Mouse (Mus musculus): ENCODE data around the gene Fnip2.
"Not testable (repeated sequence)": the region's sequence is repeated elsewhere in the genome, so short reads cannot be mapped to it uniquely, and the experiment has no call there.

Fnip2 gene

DNA sequence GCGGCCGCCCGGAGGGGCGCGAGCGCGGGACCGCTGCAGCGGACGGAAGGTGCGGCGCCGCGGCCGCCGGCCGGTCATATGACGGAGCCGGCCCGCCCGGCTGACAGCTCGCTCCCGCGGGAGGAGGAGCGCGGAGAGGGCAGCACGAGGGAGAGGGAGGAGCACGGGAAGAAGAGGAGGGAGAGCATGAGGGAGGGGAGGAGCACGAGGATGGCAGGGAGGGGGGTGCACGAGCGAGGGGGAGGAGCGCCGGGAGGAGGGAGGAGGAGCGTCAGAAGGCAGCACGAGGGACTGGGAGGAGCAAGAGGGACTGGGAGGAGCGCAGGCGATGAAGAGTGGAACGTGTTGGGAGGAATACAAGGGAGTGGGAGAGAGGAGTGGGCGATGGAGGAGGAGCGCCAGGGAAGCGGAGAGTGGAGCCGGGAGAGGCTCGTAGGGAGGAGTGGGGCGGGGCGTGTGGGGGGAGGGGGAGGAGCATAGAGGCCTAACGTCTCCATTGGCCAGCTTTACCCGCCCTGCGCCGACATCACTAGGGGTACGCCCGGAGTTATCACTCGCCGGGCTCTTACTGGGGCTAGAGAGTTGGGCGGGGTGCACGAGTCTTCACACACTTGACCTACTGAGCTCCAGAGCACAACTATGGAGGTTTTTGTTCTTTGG, at the start of gene Fnip2:
Gene Fnip2, minus strand, starts transcription at position 94 of the 660 bp plus-strand sequence.
- peak; percentile 89 for DNase-seq (ENCODE audit: low read depth, low spot score)

- DNase-seq (ENCODE audit: low read depth, low spot score): no peak
Measured at GRCm38 (mm10) chr3:79609886-79610285, 42.3 kb upstream of the Fnip2 start.

GRCm38 (mm10) chr3:79595468-79595867, 27.9 kb upstream of the Fnip2 start:
- no peak for DNase-seq (ENCODE audit: low read depth, low spot score)

DNA sequence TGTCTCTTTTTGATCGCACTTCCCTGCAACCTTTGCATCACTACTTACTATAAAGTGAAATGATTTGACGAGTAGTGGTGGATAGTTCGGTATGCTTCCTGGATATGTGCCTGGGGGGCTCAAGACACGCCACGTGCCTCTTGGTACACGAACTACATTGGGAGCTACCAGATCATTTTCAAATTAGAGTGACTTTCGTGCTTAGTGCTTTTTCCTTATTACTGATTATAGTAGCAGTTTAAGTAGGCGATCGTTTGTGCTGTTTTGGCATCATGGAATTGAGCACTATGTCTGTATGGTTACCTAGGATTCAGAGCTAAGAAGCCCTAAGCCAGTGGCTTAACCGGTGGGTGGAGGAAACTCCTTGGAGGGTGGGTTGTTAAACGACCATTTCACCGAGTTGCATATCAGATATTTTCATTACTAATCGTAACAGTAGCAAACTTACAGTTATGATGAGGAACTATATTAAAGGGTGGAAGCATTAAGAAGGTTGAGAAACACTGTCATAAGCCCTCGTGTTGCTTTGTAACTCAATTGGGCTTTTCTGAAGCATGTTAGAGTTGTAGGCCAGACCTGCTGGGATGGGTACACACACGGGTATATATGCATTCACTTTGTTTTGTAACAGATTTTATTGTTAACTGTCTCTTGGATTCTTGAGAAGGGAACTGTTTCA, 24.3 kb upstream of the Fnip2 start:
- DNase-seq (ENCODE audit: low read depth, low spot score): no peak

GRCm38 (mm10) chr3:79590863-79591792, 23.5 kb upstream of the Fnip2 start, which contains the start of gene Ppid:
Ppid (plus strand) TSS chr3:79591342.
- peak; percentile 74 for DNase-seq (ENCODE audit: low read depth, low spot score)

GRCm38 (mm10) chr3:79589671-79590070, 22.1 kb upstream of the Fnip2 start:
- no peak for DNase-seq (ENCODE audit: low read depth, low spot score)

DNA sequence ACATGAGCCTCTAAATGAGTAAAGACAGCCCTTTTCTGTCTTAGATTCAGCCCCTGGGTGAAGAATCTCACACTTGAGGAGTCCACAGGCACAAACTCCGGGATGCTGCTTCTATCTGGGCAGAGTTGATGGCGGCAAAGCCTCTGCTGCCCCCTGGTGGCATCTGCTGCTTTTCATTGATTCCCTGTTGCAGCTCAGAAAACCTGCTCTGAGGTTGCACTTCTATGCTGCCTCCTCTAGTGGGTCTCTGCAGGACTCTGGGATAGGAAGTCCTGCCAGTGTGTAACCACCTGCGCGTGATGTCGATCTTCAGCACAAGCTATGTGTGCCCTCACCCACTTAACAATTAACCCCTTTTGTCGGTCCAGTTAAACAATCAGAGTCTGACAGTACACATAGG, 19.2 kb upstream of the Fnip2 start:
- peak; percentile 79 for DNase-seq (ENCODE audit: low read depth, low spot score)

GRCm38 (mm10) chr3:79579891-79580575, 12.4 kb upstream of the Fnip2 start:
- DNase-seq (ENCODE audit: low read depth, low spot score): peak; percentile 73

- no peak for DNase-seq (ENCODE audit: low read depth, low spot score)
Measured at GRCm38 (mm10) chr3:79578164-79578563, 10.6 kb upstream of the Fnip2 start.

- no peak for DNase-seq (ENCODE audit: low read depth, low spot score)
Measured at GRCm38 (mm10) chr3:79577606-79578005, 10.0 kb upstream of the Fnip2 start.

DNA sequence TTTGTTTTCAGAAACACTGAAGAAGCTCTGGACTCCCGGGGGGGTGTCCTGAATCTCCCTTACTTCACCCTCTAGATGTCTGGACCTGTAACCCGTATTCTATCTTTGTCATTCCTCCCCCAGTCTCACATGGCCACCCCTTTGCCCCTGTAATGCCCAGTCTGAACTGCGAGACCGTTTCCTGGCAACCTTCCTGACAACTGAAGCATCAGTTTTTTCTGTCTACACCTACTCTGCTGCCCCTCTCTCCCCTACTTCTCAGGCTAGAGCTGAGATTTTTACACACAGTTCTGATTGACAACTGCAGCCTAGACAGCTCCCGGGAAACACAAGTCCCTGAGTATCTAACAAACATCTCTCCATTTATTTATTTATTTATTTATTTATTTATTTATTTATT, 9.3 kb upstream of the Fnip2 start:
- no peak for DNase-seq (ENCODE audit: low read depth, low spot score)

DNA sequence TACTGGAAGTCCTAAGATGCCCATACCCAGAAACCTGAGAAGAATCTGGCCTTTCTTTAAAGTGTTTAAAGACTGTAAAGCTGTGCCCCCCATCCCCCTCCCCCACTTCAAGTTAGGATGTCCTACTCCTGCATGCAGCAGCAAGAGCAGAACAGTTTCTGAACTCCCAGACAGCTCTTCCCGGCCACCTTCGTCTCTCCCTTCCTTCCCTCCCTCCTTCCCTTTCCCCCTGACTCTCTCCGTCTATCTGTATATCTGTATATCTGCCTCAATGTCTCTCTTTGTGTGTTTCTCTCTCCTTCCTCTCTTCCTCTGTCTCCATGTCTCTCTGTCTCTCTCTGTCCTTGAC, 8.8 kb upstream of the Fnip2 start:
- DNase-seq (ENCODE audit: low read depth, low spot score): no peak

GRCm38 (mm10) chr3:79575576-79576467, 8.2 kb upstream of the Fnip2 start:
- DNase-seq (ENCODE audit: low read depth, low spot score): no peak

- peak; percentile 74 for DNase-seq (ENCODE audit: low read depth, low spot score)
Measured at GRCm38 (mm10) chr3:79574336-79574735, 6.7 kb upstream of the Fnip2 start.

GRCm38 (mm10) chr3:79573376-79573775, 5.8 kb upstream of the Fnip2 start:
- not testable (repeated sequence) for DNase-seq (ENCODE audit: low read depth, low spot score)

DNA sequence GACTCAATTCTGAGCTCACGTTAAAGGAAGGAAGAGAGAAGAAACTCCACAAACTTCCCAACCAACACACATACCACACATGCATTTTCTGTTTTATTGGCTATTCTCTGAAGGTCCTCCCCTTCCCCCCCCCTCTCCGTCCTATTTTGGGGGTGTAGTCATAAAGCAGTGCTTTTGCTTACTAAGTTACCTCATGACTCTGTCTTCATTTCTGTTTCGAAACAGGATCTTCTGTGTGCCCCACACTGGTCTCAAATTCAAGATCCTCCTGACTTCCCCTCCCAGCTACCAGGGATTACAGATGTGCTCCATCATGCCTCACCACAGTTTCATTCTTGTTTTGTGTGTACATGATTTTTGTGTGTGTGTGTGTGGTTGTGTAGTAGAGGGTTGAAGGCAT, 4.8 kb upstream of the Fnip2 start:
- DNase-seq (ENCODE audit: low read depth, low spot score): no peak

- DNase-seq (ENCODE audit: low read depth, low spot score): no peak
Measured at GRCm38 (mm10) chr3:79569351-79569681, 1.7 kb upstream of the Fnip2 start.

DNA sequence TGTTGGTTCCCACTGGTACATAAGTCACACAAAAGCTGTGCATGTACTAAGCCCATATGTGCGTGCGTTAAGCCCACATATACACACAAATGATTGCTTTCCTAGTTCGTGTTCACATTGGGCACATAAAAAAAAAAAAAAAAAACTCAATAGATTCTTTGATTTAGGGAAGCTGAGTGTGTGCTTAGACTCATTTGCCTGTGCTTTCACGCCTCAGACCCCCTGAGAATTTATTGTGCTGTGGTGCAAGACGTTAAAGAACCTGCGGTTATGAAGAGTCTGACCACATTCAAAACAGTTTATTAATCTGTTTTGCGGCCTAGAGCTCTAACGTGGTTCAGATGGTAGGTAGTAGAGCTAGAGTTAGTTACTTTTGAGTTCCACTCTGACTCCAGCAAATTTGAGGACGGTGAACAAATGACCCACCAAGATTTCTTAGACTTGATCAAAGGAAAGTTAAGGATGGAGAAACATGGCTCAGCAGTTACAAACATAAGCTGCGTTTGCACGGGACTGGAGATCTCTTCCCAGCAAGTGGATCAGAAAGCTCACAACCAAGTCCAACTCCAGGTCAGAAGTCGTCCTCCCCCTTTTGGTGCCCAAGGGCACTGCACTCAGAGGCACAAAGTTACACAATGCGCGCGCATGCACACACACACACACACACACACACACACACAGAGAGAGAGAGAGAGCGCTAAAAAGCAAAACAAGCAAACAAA, 1.2 kb upstream of the Fnip2 start:
- no peak for DNase-seq (ENCODE audit: low read depth, low spot score)

DNA sequence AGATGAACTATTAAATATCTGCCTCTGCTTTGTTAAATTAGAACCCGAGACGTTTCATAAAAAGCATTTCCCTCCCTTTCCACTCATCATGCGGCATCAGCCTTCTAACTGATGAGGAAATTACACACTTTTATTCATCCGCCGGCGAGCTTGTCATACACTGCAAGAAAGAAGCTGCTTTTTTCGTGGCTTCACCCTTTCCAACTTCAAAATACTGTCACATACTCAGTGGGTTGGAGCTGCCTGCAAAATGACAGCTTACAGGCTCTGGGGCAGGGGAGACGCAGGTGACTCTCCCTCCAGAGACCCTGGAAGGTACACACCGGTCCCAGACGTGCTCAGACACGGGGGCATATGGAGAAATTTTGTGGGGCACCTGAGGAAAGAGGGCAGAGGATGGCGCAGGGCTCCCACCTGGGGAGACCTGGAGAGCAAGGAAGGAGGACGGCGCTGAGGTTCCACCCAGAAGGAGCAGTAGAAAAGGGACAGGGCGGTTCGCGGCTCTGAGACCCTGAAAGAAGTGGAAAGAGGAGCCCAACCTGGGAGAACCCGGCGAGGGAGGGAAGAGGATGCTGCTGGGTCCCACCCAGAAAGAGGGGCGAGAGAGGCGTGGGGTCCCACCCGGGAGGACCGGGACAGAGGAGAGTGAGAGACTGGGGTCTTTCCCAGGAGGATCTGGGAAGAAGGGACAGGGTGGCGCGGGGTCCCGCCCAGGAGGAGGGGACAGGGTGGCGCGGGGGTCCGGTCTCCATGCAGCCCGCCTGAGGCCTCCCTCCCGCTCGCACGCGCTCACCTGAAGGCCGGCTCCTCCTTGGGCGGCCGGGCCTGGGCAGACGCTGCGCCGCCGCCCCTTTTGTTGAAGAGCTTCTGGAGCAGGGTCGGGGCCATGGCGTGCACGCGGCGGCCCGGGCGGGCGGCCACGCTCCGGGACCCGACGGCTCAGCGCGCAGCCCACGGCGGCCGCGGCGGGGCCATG, 592 bp downstream of the Fnip2 start:
- no peak for DNase-seq (ENCODE audit: low read depth, low spot score)

Measured in c-Kit-negative CD71-positive TER-119-positive erythroid progenitor cells, embryonic 14.5 days (primary cell).